ENCODE assay signal across 16 mouse cellular contexts in genomic region chr10:128400338-128400737, GRCm38 (mm10). TPM values are rescaled to one million over a fixed set of nuclear protein-coding genes. Genes with fewer than 3 reads are reported as not detected.
DNase-seq lines count a peak whose midpoint lies in the region; ATAC-seq and TF ChIP-seq lines count a peak whose summit lies in the region.
"Had no signal": no experiment of that assay in that cellular context is flagged by ENCODE, and none has a peak within 500 bp of the region (broad histone marks: within the 10 kb centered on the region; RNA-seq: fewer than 3 reads in every experiment).

No protein-coding gene starts in this region.

- H3K4me1 ChIP-seq in E14TG2a.4 (replicated peaks; ENCODE audit: low read depth, low read length): peaks cover 36% of the 10 kb centered on the region
- no peaks in the 10 kb centered on the region for H3K4me1 ChIP-seq in kidney, embryonic 14.5 days (ENCODE audit: control insufficient read depth, insufficient read depth, low read length)
- peaks cover 42% of the 10 kb centered on the region for H3K4me1 ChIP-seq in liver, embryonic 12.5 days
- H3K4me1 ChIP-seq: embryonic facial prominence, embryonic 15.5 days had no signal

- H3K4me2 ChIP-seq in kidney, embryonic 14.5 days (replicated peaks; ENCODE audit: low read depth, low read length): peak overlapping the region; percentile 23; the same call in 1 of the 2 replicates
- peak overlapping the region; percentile 38 for H3K4me2 ChIP-seq in liver, embryonic 12.5 days
- H3K4me2 ChIP-seq: embryonic facial prominence, embryonic 15.5 days; neural tube, embryonic 13.5 days had no signal

- WGBS in kidney, embryonic 14.5 days: 21% methylated on average over 5 of the region's 5 CpGs
- WGBS in liver, embryonic 12.5 days (ENCODE audit: insufficient replicate concordance): 45% methylated on average over 5 of the region's 5 CpGs

- peaks cover 46% of the 10 kb centered on the region for H3K36me3 ChIP-seq in E14TG2a.4 (ENCODE audit: insufficient read depth, low read length)
- peaks cover 9% of the 10 kb centered on the region; the same call in 1 of the 2 replicates for H3K36me3 ChIP-seq in kidney, embryonic 14.5 days (ENCODE audit: control insufficient read depth, insufficient read depth, low read length)
- peaks cover 13% of the 10 kb centered on the region for H3K36me3 ChIP-seq in liver, embryonic 12.5 days

- no peaks in the 10 kb centered on the region for H3K9me3 ChIP-seq in E14TG2a.4 (ENCODE audit: low read length)
- H3K9me3 ChIP-seq in kidney, embryonic 14.5 days (ENCODE audit: control insufficient read depth, low read length): no peaks in the 10 kb centered on the region
- H3K9me3 ChIP-seq in liver, embryonic 12.5 days (replicated peaks): no peaks in the 10 kb centered on the region
- H3K9me3 ChIP-seq: embryonic facial prominence, embryonic 15.5 days; neural tube, embryonic 13.5 days had no signal

- no peak overlapping the region for H3K27ac ChIP-seq in kidney, embryonic 14.5 days (ENCODE audit: low read depth, low read length)
- no peak overlapping the region for H3K27ac ChIP-seq in liver, embryonic 12.5 days
- H3K27ac ChIP-seq: embryonic facial prominence, embryonic 15.5 days; neural tube, embryonic 13.5 days had no signal

- peaks cover 3% of the 10 kb centered on the region; the same call in 1 of the 2 replicates for H3K27me3 ChIP-seq in E14TG2a.4 (ENCODE audit: insufficient read depth, low read length)
- no peaks in the 10 kb centered on the region for H3K27me3 ChIP-seq in kidney, embryonic 14.5 days (ENCODE audit: control insufficient read depth, insufficient read depth, low read length)
- H3K27me3 ChIP-seq in liver, embryonic 12.5 days (replicated peaks): no peaks in the 10 kb centered on the region
- H3K27me3 ChIP-seq: embryonic facial prominence, embryonic 15.5 days; neural tube, embryonic 13.5 days had no signal

- ATAC-seq in kidney, embryonic 14.5 days (ENCODE audit: low FRiP score, low TSS enrichment): peak; percentile 53
- ATAC-seq in liver, embryonic 12.5 days: peak; percentile 45; the same call in 1 of the 2 replicates
- ATAC-seq: inflammation-experienced regulatory T-cells, adult 6 months had no signal

- H3K4me3 ChIP-seq in E14TG2a.4 (replicated peaks; ENCODE audit: low read length): peak overlapping the region; percentile 24
- no peak overlapping the region for H3K4me3 ChIP-seq in kidney, embryonic 14.5 days (ENCODE audit: low read length)
- peak overlapping the region; percentile 33 for H3K4me3 ChIP-seq in liver, embryonic 12.5 days
- H3K4me3 ChIP-seq: embryonic facial prominence, embryonic 15.5 days; neural tube, embryonic 13.5 days had no signal

- 0 out of 2 replicates have a peak overlapping the region, but pooled peaks have one; percentile 2 for H3K9ac ChIP-seq in kidney, embryonic 14.5 days (ENCODE audit: low read depth, low read length)
- no peak overlapping the region for H3K9ac ChIP-seq in liver, embryonic 12.5 days
- H3K9ac ChIP-seq: embryonic facial prominence, embryonic 15.5 days; neural tube, embryonic 13.5 days had no signal

- no peak for TF ChIP-seq CTCF in E14TG2a.4 (conservative IDR thresholded peaks at IDR 0.05; ENCODE audit: low read length)

- peak; percentile 15 for DNase-seq in cerebellum, adult 9-11 months
- no peak for DNase-seq in cerebellum, postnatal 4 days (ENCODE audit: low spot score in 2 of 2)
- DNase-seq in cerebellum, adult 8-10 months: no peak
- no peak for DNase-seq in adipocyte (ENCODE audit: low spot score)
- DNase-seq in cerebellum, adult 11 months: no peak
- DNase-seq: adrenal gland, adult 2 months; left cerebral cortex, postnatal 4 days; right cerebral cortex, postnatal 14 days; thymus, adult 18-20 months had no signal

RNA-seq across cellular contexts. Expression of gene Slc39a5, which starts 0.7 kb away (rescaled TPM):
- polyA plus RNA-seq in kidney, embryonic 14.5 days (2014; fragmentation: Nextera tagmentation; extraction: Ambion mirVana): 15.1 and 22.6 TPM in 2 replicates
- polyA plus RNA-seq in liver, embryonic 12.5 days (2016; fragmentation: Nextera tagmentation; extraction: Ambion mirVana): 22.7 and 23.0 TPM in 2 replicates
- polyA plus RNA-seq: adrenal gland, adult 2 months; heart, embryonic 14.5 days; inflammation-experienced regulatory T-cells, adult 6 months; neural tube, embryonic 13.5 days had no signal

RNA-seq across cellular contexts. Expression of gene Nabp2, which starts 11.0 kb away (rescaled TPM):
- polyA plus RNA-seq in kidney, embryonic 14.5 days (2014; fragmentation: Nextera tagmentation; extraction: Ambion mirVana): 87.8 and 103 TPM in 2 replicates
- polyA plus RNA-seq in liver, embryonic 12.5 days (2016; fragmentation: Nextera tagmentation; extraction: Ambion mirVana): 64.1 and 66.1 TPM in 2 replicates

RNA-seq across cellular contexts. Expression of gene Rnf41, which starts 11.1 kb away (rescaled TPM):
- 35.6 and 36.4 TPM in 2 replicates for polyA plus RNA-seq in kidney, embryonic 14.5 days (2014; fragmentation: Nextera tagmentation; extraction: Ambion mirVana)
- 14.2 and 14.8 TPM in 2 replicates for polyA plus RNA-seq in liver, embryonic 12.5 days (2016; fragmentation: Nextera tagmentation; extraction: Ambion mirVana)

RNA-seq across cellular contexts. Expression of gene Ankrd52, which starts 23.4 kb away (rescaled TPM):
- 12.7 and 19.3 TPM in 2 replicates for polyA plus RNA-seq in kidney, embryonic 14.5 days (2014; fragmentation: Nextera tagmentation; extraction: Ambion mirVana)
- 9.3 TPM in 2 replicates for polyA plus RNA-seq in liver, embryonic 12.5 days (2016; fragmentation: Nextera tagmentation; extraction: Ambion mirVana)

RNA-seq across cellular contexts. Expression of gene Coq10a, which starts 31.5 kb away (rescaled TPM):
- polyA plus RNA-seq in kidney, embryonic 14.5 days (2014; fragmentation: Nextera tagmentation; extraction: Ambion mirVana): 15.5 and 18.6 TPM in 2 replicates
- polyA plus RNA-seq in liver, embryonic 12.5 days (2016; fragmentation: Nextera tagmentation; extraction: Ambion mirVana): 8.7 and 8.9 TPM in 2 replicates
